Mouse (Mus musculus): ENCODE results near the gene Rad18. TPM values are rescaled to one million over a fixed set of nuclear protein-coding genes. Genes with fewer than 3 reads are reported as not detected.

The Rad18 gene
- polyA plus RNA-seq, 1 experiment from 2014 or later = 23.8 TPM

DNA sequence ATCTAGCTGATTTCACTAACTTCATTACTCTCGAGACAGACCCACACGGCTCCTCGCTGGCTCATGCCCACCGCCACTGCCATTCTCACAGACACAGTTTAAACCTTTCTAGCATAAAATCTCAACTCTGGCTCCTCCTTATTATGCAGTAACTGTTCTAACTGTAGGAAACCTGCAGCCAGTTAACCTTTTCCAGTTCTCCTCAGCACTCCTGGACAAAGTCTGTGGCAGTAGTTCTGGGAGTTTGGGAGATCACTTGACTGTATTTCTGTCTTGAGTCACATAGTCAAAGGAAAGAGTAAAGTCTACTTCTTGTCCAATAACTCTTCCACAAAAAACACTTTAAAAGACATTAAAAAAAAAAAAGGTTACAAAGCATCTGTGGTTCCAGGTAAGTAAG is 66.2 kb downstream of the Rad18 start:
- H3K9me3 ChIP-seq (ENCODE audit: control insufficient read depth, low read length) = no peaks in the 10 kb centered on the region
- no peak for ATAC-seq (ENCODE audit: low read depth)
- no peaks in the 10 kb centered on the region for H3K36me3 ChIP-seq (ENCODE audit: control insufficient read depth, insufficient read depth, low read length)
- no peak overlapping the region for H3K4me2 ChIP-seq (ENCODE audit: low read depth, low read length)
- H3K27me3 ChIP-seq (replicated peaks; ENCODE audit: control insufficient read depth, insufficient read depth, low read length) = no peaks in the 10 kb centered on the region
- H3K27ac ChIP-seq (replicated peaks; ENCODE audit: low read depth, low read length) = no peak overlapping the region
- no peak for DNase-seq (ENCODE audit: low spot score)
- 80% methylated on average over 4 of the region's 4 CpGs for WGBS
- H3K9ac ChIP-seq (ENCODE audit: low read depth, low read length) = no peak overlapping the region
- H3K4me3 ChIP-seq (ENCODE audit: low read depth, low read length) = no peak overlapping the region
- no peaks in the 10 kb centered on the region for H3K4me1 ChIP-seq (ENCODE audit: control insufficient read depth, insufficient read depth, low read length)

GRCm38 (mm10) chr6:112628301-112628700 is 68.2 kb downstream of the Rad18 start:
- ATAC-seq (ENCODE audit: low read depth) (no peak; the same call in 1 of the 2 replicates), DNase-seq (ENCODE audit: low spot score) (peak; percentile 27)
- Histone ChIP-seq H3K27me3 (replicated peaks; ENCODE audit: control insufficient read depth, insufficient read depth, low read length) (no peaks in the 10 kb centered on the region), H3K4me3 (ENCODE audit: low read depth, low read length) (no peak overlapping the region), H3K27ac (replicated peaks; ENCODE audit: low read depth, low read length) (no peak overlapping the region), H3K36me3 (ENCODE audit: control insufficient read depth, insufficient read depth, low read length) (peaks cover 4% of the 10 kb centered on the region; the same call in 1 of the 2 replicates), H3K9ac (ENCODE audit: low read depth, low read length) (no peak overlapping the region), H3K4me1 (ENCODE audit: control insufficient read depth, insufficient read depth, low read length) (no peaks in the 10 kb centered on the region), H3K4me2 (ENCODE audit: low read depth, low read length) (no peak overlapping the region), H3K9me3 (ENCODE audit: control insufficient read depth, low read length) (no peaks in the 10 kb centered on the region)
- WGBS = 86% methylated on average over 8 of the region's 8 CpGs

DNA sequence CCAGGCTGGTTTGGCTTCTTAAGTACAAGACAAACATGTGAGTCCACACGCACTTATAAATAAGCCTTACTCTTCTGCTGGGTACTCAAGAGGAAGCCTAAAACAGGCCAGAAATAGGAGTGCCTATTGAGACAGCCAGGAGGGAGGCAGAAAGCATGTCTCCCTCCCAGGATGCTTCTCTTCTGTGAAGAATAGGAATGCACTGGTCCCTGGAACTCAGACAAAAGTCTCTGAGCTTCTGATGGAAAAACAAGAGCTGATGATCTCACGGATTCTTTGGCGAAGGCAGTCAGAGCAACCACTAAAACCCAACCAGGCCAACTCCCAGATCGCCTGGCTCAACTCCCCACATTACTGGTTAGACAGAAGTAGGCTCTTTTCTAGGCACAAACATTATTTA is 74.2 kb downstream of the Rad18 start:
- H3K4me3 ChIP-seq (ENCODE audit: low read depth, low read length) = no peak overlapping the region
- ATAC-seq (ENCODE audit: low read depth) (no peak), DNase-seq (ENCODE audit: low spot score) (no peak)
- peaks cover 4% of the 10 kb centered on the region; the same call in 1 of the 2 replicates for H3K36me3 ChIP-seq (ENCODE audit: control insufficient read depth, insufficient read depth, low read length)
- no peak overlapping the region for H3K27ac ChIP-seq (replicated peaks; ENCODE audit: low read depth, low read length)
- no peaks in the 10 kb centered on the region for H3K27me3 ChIP-seq (replicated peaks; ENCODE audit: control insufficient read depth, insufficient read depth, low read length)
- no peaks in the 10 kb centered on the region for H3K9me3 ChIP-seq (ENCODE audit: control insufficient read depth, low read length)
- H3K4me2 ChIP-seq (ENCODE audit: low read depth, low read length) = no peak overlapping the region
- H3K9ac ChIP-seq (ENCODE audit: low read depth, low read length) = no peak overlapping the region
- no peaks in the 10 kb centered on the region for H3K4me1 ChIP-seq (ENCODE audit: control insufficient read depth, insufficient read depth, low read length)
- 82% methylated on average over 4 of the region's 4 CpGs for WGBS

DNA sequence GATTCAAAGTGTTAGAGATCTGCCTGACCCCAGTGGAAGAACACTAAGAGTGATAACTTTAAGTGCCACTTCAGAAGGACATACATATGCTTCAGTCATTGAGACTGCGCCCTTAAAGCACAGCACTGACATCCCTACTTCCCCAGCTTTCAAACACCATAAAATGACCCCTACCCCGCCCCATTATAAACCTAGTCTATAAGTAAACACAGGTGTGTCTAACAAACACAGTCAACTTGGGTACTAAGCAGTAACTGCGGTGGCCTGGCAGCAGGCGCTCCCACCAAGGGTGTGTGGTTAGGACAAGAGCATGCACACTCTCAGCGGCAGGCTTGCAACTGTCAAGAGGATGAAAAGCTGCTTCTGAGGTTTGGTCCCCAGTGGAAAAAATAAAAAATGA is 76.5 kb downstream of the Rad18 start:
- ATAC-seq (ENCODE audit: low read depth) (no peak), DNase-seq (ENCODE audit: low spot score) (no peak)
- Histone ChIP-seq H3K36me3 (ENCODE audit: control insufficient read depth, insufficient read depth, low read length) (peaks cover 4% of the 10 kb centered on the region; the same call in 1 of the 2 replicates), H3K4me1 (ENCODE audit: control insufficient read depth, insufficient read depth, low read length) (no peaks in the 10 kb centered on the region), H3K27ac (replicated peaks; ENCODE audit: low read depth, low read length) (no peak overlapping the region), H3K9me3 (ENCODE audit: control insufficient read depth, low read length) (no peaks in the 10 kb centered on the region), H3K4me2 (ENCODE audit: low read depth, low read length) (no peak overlapping the region), H3K27me3 (replicated peaks; ENCODE audit: control insufficient read depth, insufficient read depth, low read length) (no peaks in the 10 kb centered on the region), H3K4me3 (ENCODE audit: low read depth, low read length) (no peak overlapping the region), H3K9ac (ENCODE audit: low read depth, low read length) (no peak overlapping the region)
- WGBS = 83% methylated on average over 5 of the region's 5 CpGs

DNA sequence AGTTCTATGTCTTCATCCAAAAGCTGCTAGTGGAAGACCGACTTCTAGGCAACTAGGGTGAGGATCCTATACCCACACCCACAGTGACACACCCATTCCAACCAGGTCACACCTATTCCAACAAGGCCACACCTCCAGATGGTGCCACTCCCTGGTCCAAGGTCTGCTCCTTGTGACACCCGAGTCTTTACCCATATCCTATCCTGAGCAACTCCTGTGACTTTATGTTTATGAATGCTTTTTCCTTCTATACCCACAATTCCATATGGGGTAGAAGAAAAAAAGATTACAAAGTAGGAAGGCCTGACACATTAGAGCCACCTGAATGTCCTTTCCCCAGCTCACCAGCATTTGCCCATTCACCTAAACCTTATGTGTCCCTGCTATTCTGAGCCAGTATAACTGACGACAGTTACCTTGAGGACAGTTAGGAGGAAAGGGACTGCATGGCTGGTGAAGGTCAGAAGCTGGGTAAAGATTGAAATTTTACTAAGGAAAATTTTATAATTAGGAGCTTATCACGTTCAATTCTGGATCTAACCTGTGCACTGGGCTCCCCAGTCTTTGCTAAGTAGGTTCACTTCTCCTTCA is 78.7 kb downstream of the Rad18 start:
- no peak overlapping the region for H3K27ac ChIP-seq (replicated peaks; ENCODE audit: low read depth, low read length)
- no peak overlapping the region for H3K9ac ChIP-seq (ENCODE audit: low read depth, low read length)
- DNase-seq (ENCODE audit: low spot score) (no peak), ATAC-seq (ENCODE audit: low read depth) (no peak)
- no peaks in the 10 kb centered on the region for H3K36me3 ChIP-seq (ENCODE audit: control insufficient read depth, insufficient read depth, low read length)
- H3K4me1 ChIP-seq (ENCODE audit: control insufficient read depth, insufficient read depth, low read length) = no peaks in the 10 kb centered on the region
- 96% methylated on average over 4 of the region's 4 CpGs for WGBS
- no peaks in the 10 kb centered on the region for H3K27me3 ChIP-seq (replicated peaks; ENCODE audit: control insufficient read depth, insufficient read depth, low read length)
- H3K4me3 ChIP-seq (ENCODE audit: low read depth, low read length) = no peak overlapping the region
- no peaks in the 10 kb centered on the region for H3K9me3 ChIP-seq (ENCODE audit: control insufficient read depth, low read length)
- H3K4me2 ChIP-seq (ENCODE audit: low read depth, low read length) = no peak overlapping the region

GRCm38 (mm10) chr6:112609027-112609426 is 87.5 kb downstream of the Rad18 start:
- Histone ChIP-seq H3K27me3 (replicated peaks; ENCODE audit: control insufficient read depth, insufficient read depth, low read length) (no peaks in the 10 kb centered on the region), H3K9ac (ENCODE audit: low read depth, low read length) (no peak overlapping the region), H3K4me2 (ENCODE audit: low read depth, low read length) (no peak overlapping the region), H3K27ac (replicated peaks; ENCODE audit: low read depth, low read length) (no peak overlapping the region), H3K4me3 (ENCODE audit: low read depth, low read length) (no peak overlapping the region), H3K4me1 (ENCODE audit: control insufficient read depth, insufficient read depth, low read length) (no peaks in the 10 kb centered on the region), H3K36me3 (ENCODE audit: control insufficient read depth, insufficient read depth, low read length) (no peaks in the 10 kb centered on the region), H3K9me3 (ENCODE audit: control insufficient read depth, low read length) (no peaks in the 10 kb centered on the region)
- 78% methylated on average over 4 of the region's 4 CpGs for WGBS
- no peak for ATAC-seq (ENCODE audit: low read depth)
- no peak for DNase-seq (ENCODE audit: low spot score)

GRCm38 (mm10) chr6:112603866-112604265 is 92.6 kb downstream of the Rad18 start:
- H3K9me3 ChIP-seq (ENCODE audit: control insufficient read depth, low read length) = no peaks in the 10 kb centered on the region
- no peak overlapping the region for H3K27ac ChIP-seq (replicated peaks; ENCODE audit: low read depth, low read length)
- ATAC-seq (ENCODE audit: low read depth) (no peak), DNase-seq (ENCODE audit: low spot score) (no peak)
- no peaks in the 10 kb centered on the region for H3K36me3 ChIP-seq (ENCODE audit: control insufficient read depth, insufficient read depth, low read length)
- H3K27me3 ChIP-seq (replicated peaks; ENCODE audit: control insufficient read depth, insufficient read depth, low read length) = no peaks in the 10 kb centered on the region
- no peak overlapping the region for H3K9ac ChIP-seq (ENCODE audit: low read depth, low read length)
- no peak overlapping the region for H3K4me2 ChIP-seq (ENCODE audit: low read depth, low read length)
- no peak overlapping the region for H3K4me3 ChIP-seq (ENCODE audit: low read depth, low read length)
- H3K4me1 ChIP-seq (ENCODE audit: control insufficient read depth, insufficient read depth, low read length) = no peaks in the 10 kb centered on the region

DNA sequence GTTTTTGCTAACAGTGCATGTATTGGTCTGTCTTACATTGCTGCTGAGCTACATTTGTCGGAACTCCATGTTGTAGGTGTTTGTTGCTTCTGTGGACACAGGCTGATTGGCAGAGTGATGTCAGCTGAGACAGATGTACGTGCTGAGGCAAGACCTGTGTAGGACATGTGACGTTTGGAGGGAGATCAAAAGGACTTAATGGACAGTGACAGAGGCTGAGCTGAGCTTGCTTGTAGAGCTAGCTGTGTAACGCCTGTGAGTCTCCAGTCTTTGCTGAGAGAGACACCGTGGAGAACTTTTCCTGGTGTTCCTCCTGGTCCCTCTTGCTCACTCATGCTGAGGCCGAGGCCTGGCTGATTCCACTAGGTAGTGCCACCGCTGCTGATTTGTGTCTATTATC is 101.5 kb downstream of the Rad18 start:
- no peaks in the 10 kb centered on the region for H3K4me1 ChIP-seq (ENCODE audit: control insufficient read depth, insufficient read depth, low read length)
- H3K4me2 ChIP-seq (ENCODE audit: low read depth, low read length) = no peak overlapping the region
- H3K36me3 ChIP-seq (ENCODE audit: control insufficient read depth, insufficient read depth, low read length) = no peaks in the 10 kb centered on the region
- ATAC-seq (ENCODE audit: low read depth) = no peak
- H3K9me3 ChIP-seq (ENCODE audit: control insufficient read depth, low read length) = no peaks in the 10 kb centered on the region
- no peak overlapping the region for H3K9ac ChIP-seq (ENCODE audit: low read depth, low read length)
- no peak for DNase-seq (ENCODE audit: low spot score)
- H3K4me3 ChIP-seq (ENCODE audit: low read depth, low read length) = no peak overlapping the region
- WGBS = 81% methylated on average over 7 of the region's 7 CpGs
- no peaks in the 10 kb centered on the region for H3K27me3 ChIP-seq (replicated peaks; ENCODE audit: control insufficient read depth, insufficient read depth, low read length)
- H3K27ac ChIP-seq (replicated peaks; ENCODE audit: low read depth, low read length) = no peak overlapping the region

- Histone ChIP-seq H3K4me1 (ENCODE audit: control insufficient read depth, insufficient read depth, low read length) (no peaks in the 10 kb centered on the region), H3K9ac (ENCODE audit: low read depth, low read length) (no peak overlapping the region), H3K36me3 (ENCODE audit: control insufficient read depth, insufficient read depth, low read length) (no peaks in the 10 kb centered on the region), H3K27ac (replicated peaks; ENCODE audit: low read depth, low read length) (no peak overlapping the region), H3K27me3 (replicated peaks; ENCODE audit: control insufficient read depth, insufficient read depth, low read length) (no peaks in the 10 kb centered on the region), H3K4me2 (ENCODE audit: low read depth, low read length) (no peak overlapping the region), H3K4me3 (ENCODE audit: low read depth, low read length) (no peak overlapping the region), H3K9me3 (ENCODE audit: control insufficient read depth, low read length) (no peaks in the 10 kb centered on the region)
- DNase-seq (ENCODE audit: low spot score) (no peak), ATAC-seq (ENCODE audit: low read depth) (no peak)
- WGBS = 35% methylated on average over 1 of the region's 1 CpGs
Measured at GRCm38 (mm10) chr6:112587912-112588311, 108.6 kb downstream of the Rad18 start.

All from embryonic facial prominence, embryonic 14.5 days (tissue).